Mouse (Mus musculus): ENCODE measurements around the gene Cracr2b. TPM values are rescaled to one million over a fixed set of nuclear protein-coding genes. Genes with fewer than 3 reads are reported as not detected.

The Cracr2b gene
- total and polyA plus RNA-seq, 2 experiments from 2014 or later = 23.9 to 134 TPM

DNA sequence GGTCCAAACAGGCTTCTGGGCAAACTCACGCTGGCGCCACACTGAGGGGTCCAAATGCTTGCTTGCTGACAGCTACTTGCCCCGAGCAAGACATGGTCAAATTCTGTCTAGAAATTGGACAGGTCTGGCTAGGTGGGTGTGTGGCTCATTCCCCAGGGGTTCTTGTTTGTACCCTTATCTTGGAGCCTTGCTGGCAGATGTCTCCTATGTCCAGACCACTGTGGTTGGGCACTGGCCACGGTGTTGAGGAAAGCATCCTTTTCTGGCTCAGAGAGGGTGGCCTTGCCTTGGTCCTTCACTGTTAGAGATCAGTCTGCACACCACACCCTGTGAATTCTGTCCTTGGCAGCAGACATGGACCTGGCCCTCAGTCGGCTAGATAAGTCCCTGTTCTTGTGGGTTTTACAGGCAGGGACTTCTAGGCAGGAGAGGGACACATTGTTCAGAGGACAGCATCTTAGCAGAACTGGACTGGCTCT, 17.4 kb downstream of the Cracr2b start:
- Histone ChIP-seq H3K36me3 (replicated peaks; ENCODE audit: control insufficient read depth, insufficient read depth, low read length) (no peaks in the 10 kb centered on the region), H3K27ac (ENCODE audit: low read depth) (peak overlapping the region; percentile 96), H3K4me3 (ENCODE audit: low read depth, low read length) (no peak overlapping the region), H3K4me1 (ENCODE audit: control insufficient read depth, insufficient read depth) (peaks cover 56% of the 10 kb centered on the region), H3K9me3 (replicated peaks; ENCODE audit: control insufficient read depth, low read length) (no peaks in the 10 kb centered on the region), H3K9ac (replicated peaks; ENCODE audit: low read depth, low read length) (no peak overlapping the region), H3K4me2 (ENCODE audit: low read depth, low read length) (0 out of 2 replicates have a peak overlapping the region, but pooled peaks have one; percentile 93), H3K27me3 (ENCODE audit: control insufficient read depth, insufficient read depth, low read length) (no peaks in the 10 kb centered on the region; the same call in 1 of the 2 replicates)
- WGBS = 42% methylated on average over 5 of the region's 5 CpGs
- TF ChIP-seq CTCF (IDR thresholded peaks at IDR 0.05; ENCODE audit: low read depth) = no peak
- no peak for TF ChIP-seq EP300 (IDR thresholded peaks at IDR 0.05; ENCODE audit: low read depth)
- ATAC-seq (ENCODE audit: insufficient read depth, low read depth) = no peak
- no peak for DNase-seq (ENCODE audit: low spot score)

DNA sequence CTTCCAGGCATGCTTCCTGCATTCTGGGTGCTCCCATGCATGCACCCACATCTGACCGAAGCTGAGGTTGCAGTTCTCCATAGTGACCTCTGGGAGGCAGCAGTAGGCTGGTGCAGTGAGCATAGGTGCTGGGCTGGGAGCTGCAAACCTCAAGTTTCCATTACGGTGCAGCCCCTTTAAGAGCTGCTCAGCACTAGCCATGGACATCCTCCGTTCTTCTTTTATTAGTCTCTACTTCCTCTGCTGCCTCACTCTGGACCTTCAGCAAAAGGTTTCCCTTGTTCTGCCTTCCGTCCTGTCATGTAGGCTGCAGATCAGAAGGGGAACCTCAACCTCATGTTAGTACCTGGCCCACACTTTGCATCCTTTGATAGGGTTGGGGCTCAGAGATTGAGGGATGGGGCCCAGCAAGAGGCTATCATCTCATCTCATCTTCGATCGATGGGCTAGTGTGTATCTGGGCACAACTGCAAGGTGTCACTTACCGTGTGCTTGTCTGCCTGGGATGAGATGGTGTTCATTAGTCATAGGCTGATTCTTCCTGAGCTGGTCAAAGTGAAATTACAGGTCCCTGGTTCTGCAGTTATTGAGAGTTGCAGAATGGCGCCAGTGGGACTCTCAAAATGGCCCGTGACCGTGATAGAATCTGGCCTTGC, 20.1 kb downstream of the Cracr2b start:
- ATAC-seq (ENCODE audit: insufficient read depth, low read depth) (peak; percentile 31), DNase-seq (ENCODE audit: low spot score) (peak; percentile 88)
- peaks cover 42% of the 10 kb centered on the region for H3K4me1 ChIP-seq (ENCODE audit: control insufficient read depth, insufficient read depth)
- no peak overlapping the region for H3K9ac ChIP-seq (replicated peaks; ENCODE audit: low read depth, low read length)
- H3K4me2 ChIP-seq (ENCODE audit: low read depth, low read length) = peak overlapping the region; percentile 98
- 0 out of 2 replicates have a peak, but pooled peaks cover under 1% of the 10 kb centered on the region for H3K36me3 ChIP-seq (replicated peaks; ENCODE audit: control insufficient read depth, insufficient read depth, low read length)
- no peak overlapping the region for H3K27ac ChIP-seq (ENCODE audit: low read depth)
- H3K4me3 ChIP-seq (ENCODE audit: low read depth, low read length) = peak overlapping the region; percentile 52
- peak; percentile 94 for TF ChIP-seq CTCF (IDR thresholded peaks at IDR 0.05; ENCODE audit: low read depth)
- no peak for TF ChIP-seq EP300 (IDR thresholded peaks at IDR 0.05; ENCODE audit: low read depth)
- no peaks in the 10 kb centered on the region for H3K9me3 ChIP-seq (replicated peaks; ENCODE audit: control insufficient read depth, low read length)
- WGBS = 10% methylated on average over 10 of the region's 10 CpGs
- no peaks in the 10 kb centered on the region; the same call in 1 of the 2 replicates for H3K27me3 ChIP-seq (ENCODE audit: control insufficient read depth, insufficient read depth, low read length)

DNA sequence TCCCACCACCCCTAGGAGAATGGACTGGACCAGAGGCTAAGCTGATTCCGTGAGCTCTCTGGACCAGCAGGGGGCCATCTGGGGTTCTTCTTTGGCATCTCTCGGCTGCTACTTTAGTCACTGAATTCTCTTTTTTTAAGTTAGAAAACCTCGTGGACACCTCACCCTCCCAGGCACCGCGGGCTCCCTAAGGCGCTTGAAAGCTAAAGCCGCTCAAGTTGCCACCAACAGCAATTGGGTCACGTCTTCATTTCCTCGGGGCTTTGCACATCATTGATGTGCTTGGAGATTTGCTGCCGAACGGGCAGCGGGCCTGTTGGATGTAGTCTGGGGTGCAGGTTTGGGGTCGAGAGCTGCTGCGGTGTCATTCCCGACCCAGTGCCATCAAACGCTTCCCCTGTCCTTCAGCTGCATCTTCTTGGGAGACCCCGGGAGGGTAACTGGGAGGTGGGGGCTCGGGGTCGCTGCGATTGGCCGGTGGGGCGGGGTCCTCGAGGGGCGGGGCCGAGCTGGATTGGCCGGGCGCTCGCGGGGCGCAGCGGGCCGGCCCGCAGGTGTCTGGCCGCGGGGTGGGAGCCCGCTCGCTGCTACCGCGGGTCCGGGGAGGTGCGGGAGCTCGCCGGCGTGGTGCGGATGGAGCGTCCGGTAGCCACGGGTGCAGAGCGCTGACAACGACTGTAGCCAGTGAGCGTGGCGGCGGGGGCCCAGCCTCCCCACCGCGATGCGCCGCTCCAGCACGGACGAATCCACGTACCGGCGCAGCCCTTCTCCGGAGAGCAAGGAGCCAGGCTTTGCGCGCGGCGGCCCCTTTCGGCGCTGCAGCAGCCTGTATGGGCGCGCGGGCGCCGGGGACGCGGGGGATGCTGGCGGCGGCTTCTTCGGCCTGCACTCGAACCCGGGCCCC, 20.9 kb downstream of the Cracr2b start:
- H3K4me2 ChIP-seq (ENCODE audit: low read depth, low read length) = peak overlapping the region; percentile 98
- H3K36me3 ChIP-seq (replicated peaks; ENCODE audit: control insufficient read depth, insufficient read depth, low read length) = 0 out of 2 replicates have a peak, but pooled peaks cover 7% of the 10 kb centered on the region
- peak; percentile 39 for TF ChIP-seq CTCF (IDR thresholded peaks at IDR 0.05; ENCODE audit: low read depth)
- TF ChIP-seq EP300 (IDR thresholded peaks at IDR 0.05; ENCODE audit: low read depth) = no peak
- H3K4me1 ChIP-seq (ENCODE audit: control insufficient read depth, insufficient read depth) = peaks cover 38% of the 10 kb centered on the region
- no peaks in the 10 kb centered on the region for H3K9me3 ChIP-seq (replicated peaks; ENCODE audit: control insufficient read depth, low read length)
- H3K9ac ChIP-seq (replicated peaks; ENCODE audit: low read depth, low read length) = peak overlapping the region; percentile 45; the same call in 1 of the 2 replicates
- DNase-seq (ENCODE audit: low spot score) = no peak
- 0 out of 2 replicates have a peak, but pooled peaks have one; percentile 22 for ATAC-seq (ENCODE audit: insufficient read depth, low read depth)
- H3K4me3 ChIP-seq (ENCODE audit: low read depth, low read length) = peak overlapping the region; percentile 52
- WGBS = under 1% methylated on average over 72 of the region's 81 CpGs
- no peaks in the 10 kb centered on the region; the same call in 1 of the 2 replicates for H3K27me3 ChIP-seq (ENCODE audit: control insufficient read depth, insufficient read depth, low read length)
- H3K27ac ChIP-seq (ENCODE audit: low read depth) = no peak overlapping the region

- no peak for DNase-seq (ENCODE audit: low spot score)
- WGBS = 18% methylated on average over 11 of the region's 11 CpGs
- H3K36me3 ChIP-seq (replicated peaks; ENCODE audit: control insufficient read depth, insufficient read depth, low read length) = 0 out of 2 replicates have a peak, but pooled peaks cover 7% of the 10 kb centered on the region
- peaks cover 30% of the 10 kb centered on the region for H3K4me1 ChIP-seq (ENCODE audit: control insufficient read depth, insufficient read depth)
- no peak for ATAC-seq (ENCODE audit: insufficient read depth, low read depth)
- H3K4me2 ChIP-seq (ENCODE audit: low read depth, low read length) = peak overlapping the region; percentile 98
- no peaks in the 10 kb centered on the region for H3K9me3 ChIP-seq (replicated peaks; ENCODE audit: control insufficient read depth, low read length)
- H3K9ac ChIP-seq (replicated peaks; ENCODE audit: low read depth, low read length) = peak overlapping the region; percentile 45; the same call in 1 of the 2 replicates
- TF ChIP-seq CTCF (IDR thresholded peaks at IDR 0.05; ENCODE audit: low read depth) (no peak), EP300 (IDR thresholded peaks at IDR 0.05; ENCODE audit: low read depth) (no peak)
- no peak overlapping the region for H3K27ac ChIP-seq (ENCODE audit: low read depth)
- no peaks in the 10 kb centered on the region; the same call in 1 of the 2 replicates for H3K27me3 ChIP-seq (ENCODE audit: control insufficient read depth, insufficient read depth, low read length)
- H3K4me3 ChIP-seq (ENCODE audit: low read depth, low read length) = peak overlapping the region; percentile 52
These were observed 21.7 kb downstream of the Cracr2b start for GRCm38 (mm10) chr7:141482531-141483024.

DNA sequence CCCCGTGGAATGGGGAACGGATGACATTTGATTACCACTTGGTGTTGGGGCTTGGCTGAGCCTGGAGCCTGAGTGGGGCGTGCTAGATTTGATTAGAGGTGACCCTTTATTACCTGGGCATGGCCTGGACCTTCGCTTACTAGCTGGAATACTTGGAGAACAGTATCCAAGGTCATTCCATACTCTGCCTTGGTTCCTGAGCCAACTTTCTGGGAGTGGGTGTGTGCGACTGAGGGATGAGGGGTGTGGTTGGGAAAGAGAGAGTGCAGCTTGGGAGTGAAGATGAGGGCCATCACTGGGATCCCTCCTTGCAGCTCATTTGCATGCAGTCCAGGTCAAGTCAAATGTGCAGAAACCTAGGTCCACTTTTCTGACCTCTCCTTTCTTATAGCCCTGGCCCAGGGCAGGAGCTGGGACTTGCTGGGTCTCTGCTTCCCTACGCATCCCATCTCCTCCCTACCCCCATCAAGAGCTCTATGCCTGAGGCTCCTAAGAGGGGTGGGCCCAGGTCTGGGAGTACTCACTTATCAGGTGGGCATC, 22.3 kb downstream of the Cracr2b start:
- Histone ChIP-seq H3K4me3 (ENCODE audit: low read depth, low read length) (no peak overlapping the region), H3K27me3 (ENCODE audit: control insufficient read depth, insufficient read depth, low read length) (no peaks in the 10 kb centered on the region; the same call in 1 of the 2 replicates), H3K27ac (ENCODE audit: low read depth) (no peak overlapping the region), H3K4me2 (ENCODE audit: low read depth, low read length) (no peak overlapping the region), H3K9ac (replicated peaks; ENCODE audit: low read depth, low read length) (no peak overlapping the region), H3K9me3 (replicated peaks; ENCODE audit: control insufficient read depth, low read length) (no peaks in the 10 kb centered on the region), H3K4me1 (ENCODE audit: control insufficient read depth, insufficient read depth) (peaks cover 23% of the 10 kb centered on the region), H3K36me3 (replicated peaks; ENCODE audit: control insufficient read depth, insufficient read depth, low read length) (0 out of 2 replicates have a peak, but pooled peaks cover 7% of the 10 kb centered on the region)
- TF ChIP-seq CTCF (IDR thresholded peaks at IDR 0.05; ENCODE audit: low read depth) (no peak), EP300 (IDR thresholded peaks at IDR 0.05; ENCODE audit: low read depth) (no peak)
- no peak for DNase-seq (ENCODE audit: low spot score)
- WGBS = 79% methylated on average over 6 of the region's 6 CpGs
- no peak for ATAC-seq (ENCODE audit: insufficient read depth, low read depth)
